Comparison of ENCODE assay signal across 22 mouse cellular contexts in genomic region chr5:25046762-25047161, GRCm38 (mm10). TPM values are rescaled to one million over a fixed set of nuclear protein-coding genes. Genes with fewer than 3 reads are reported as not detected.
DNase-seq lines count a peak whose midpoint lies in the region; ATAC-seq and TF ChIP-seq lines count a peak whose summit lies in the region.
"Had no signal": no experiment of that assay in that cellular context is flagged by ENCODE, and none has a peak within 500 bp of the region (broad histone marks: within the 10 kb centered on the region; RNA-seq: fewer than 3 reads in every experiment).

No protein-coding gene starts in this region.

- no peak for TF ChIP-seq EP300 in lung, postnatal 0 days (IDR thresholded peaks at IDR 0.05)

- H3K9ac ChIP-seq in lung, embryonic 14.5 days, result no peak overlapping the region
- H3K9ac ChIP-seq in lung, postnatal 0 days (replicated peaks; ENCODE audit: low read depth), result no peak overlapping the region
- H3K9ac ChIP-seq: embryonic facial prominence, embryonic 13.5 days; embryonic facial prominence, embryonic 15.5 days; forebrain, embryonic 12.5 days had no signal

- WGBS in lung, embryonic 14.5 days, result 46% methylated on average over 3 of the region's 3 CpGs
- 38% methylated on average over 3 of the region's 3 CpGs for WGBS in lung, postnatal 0 days

- no peak overlapping the region for H3K27ac ChIP-seq in lung, embryonic 14.5 days (ENCODE audit: low read depth)
- no peak overlapping the region for H3K27ac ChIP-seq in lung, postnatal 0 days (ENCODE audit: low read length)
- H3K27ac ChIP-seq: embryonic facial prominence, embryonic 13.5 days; embryonic facial prominence, embryonic 15.5 days; forebrain, embryonic 10.5 days; forebrain, embryonic 12.5 days had no signal

- no peaks in the 10 kb centered on the region for H3K27me3 ChIP-seq in lung, embryonic 14.5 days (ENCODE audit: insufficient read depth, low read length)
- no peaks in the 10 kb centered on the region for H3K27me3 ChIP-seq in lung, postnatal 0 days (replicated peaks; ENCODE audit: insufficient read depth, low read length)
- H3K27me3 ChIP-seq: embryonic facial prominence, embryonic 13.5 days; embryonic facial prominence, embryonic 15.5 days; forebrain, embryonic 12.5 days had no signal

- H3K4me3 ChIP-seq in lung, embryonic 14.5 days (ENCODE audit: low read depth, low read length), result no peak overlapping the region
- no peak overlapping the region for H3K4me3 ChIP-seq in lung, postnatal 0 days (ENCODE audit: low read depth, low read length)
- H3K4me3 ChIP-seq: embryonic facial prominence, embryonic 13.5 days; embryonic facial prominence, embryonic 15.5 days; erythroblast, embryonic 14.5 days; forebrain, embryonic 10.5 days; forebrain, embryonic 12.5 days had no signal

- no peaks in the 10 kb centered on the region for H3K9me3 ChIP-seq in lung, embryonic 14.5 days (ENCODE audit: low read depth, low read length)
- H3K9me3 ChIP-seq in lung, postnatal 0 days (ENCODE audit: low read length), result no peaks in the 10 kb centered on the region
- H3K9me3 ChIP-seq: embryonic facial prominence, embryonic 13.5 days; embryonic facial prominence, embryonic 15.5 days; forebrain, embryonic 10.5 days; forebrain, embryonic 12.5 days had no signal

- peak; percentile 24 for DNase-seq in lung, embryonic 14.5 days
- DNase-seq in lung, adult 18-20 months, result no peak
- peak; percentile 56 for DNase-seq in lung, postnatal 0 days (ENCODE audit: low spot score)
- no peak for DNase-seq in lung, postnatal 25 days (ENCODE audit: low spot score)
- DNase-seq in 416B (ENCODE audit: low read depth), result peak; percentile 8
- DNase-seq in yolk sac, embryonic 10.5 days (ENCODE audit: low spot score), result no peak
- DNase-seq: adrenal gland, adult 2 months; adrenal gland, postnatal 10 days; adrenal gland, postnatal 25 days; cerebellum, adult 11-12 months; cerebellum, adult 2 months; cerebellum, adult 9-10 months; cerebellum, postnatal 10 days; cerebellum, postnatal 25 days; embryo, embryonic 11 days had no signal

- H3K36me3 ChIP-seq in lung, embryonic 14.5 days (ENCODE audit: insufficient read depth), result no peaks in the 10 kb centered on the region
- no peaks in the 10 kb centered on the region for H3K36me3 ChIP-seq in lung, postnatal 0 days (ENCODE audit: insufficient read depth, low read length)
- H3K36me3 ChIP-seq: embryonic facial prominence, embryonic 13.5 days; embryonic facial prominence, embryonic 15.5 days; forebrain, embryonic 10.5 days; forebrain, embryonic 12.5 days had no signal

- no peaks in the 10 kb centered on the region for H3K4me1 ChIP-seq in lung, embryonic 14.5 days (ENCODE audit: insufficient read depth)
- peaks cover 3% of the 10 kb centered on the region; the same call in 1 of the 2 replicates for H3K4me1 ChIP-seq in lung, postnatal 0 days (ENCODE audit: insufficient read depth, low read depth, low read length)
- H3K4me1 ChIP-seq: embryonic facial prominence, embryonic 13.5 days; embryonic facial prominence, embryonic 15.5 days; forebrain, embryonic 12.5 days had no signal

- H3K4me2 ChIP-seq in lung, embryonic 14.5 days, result no peak overlapping the region
- no peak overlapping the region for H3K4me2 ChIP-seq in lung, postnatal 0 days (replicated peaks; ENCODE audit: low read depth, low read length)
- H3K4me2 ChIP-seq: embryonic facial prominence, embryonic 13.5 days; embryonic facial prominence, embryonic 15.5 days; forebrain, embryonic 12.5 days had no signal

- ATAC-seq in lung, embryonic 14.5 days (ENCODE audit: insufficient read depth), result no peak
- ATAC-seq in lung, postnatal 0 days, result peak; percentile 60
- ATAC-seq: forebrain, embryonic 14.5 days; forebrain, embryonic 16.5 days had no signal

- TF ChIP-seq CTCF in lung, embryonic 14.5 days (IDR thresholded peaks at IDR 0.05; ENCODE audit: low read depth), result no peak
- TF ChIP-seq CTCF in lung, postnatal 0 days (IDR thresholded peaks at IDR 0.05), result no peak

RNA-seq across cellular contexts. Expression of gene Prkag2, which starts 53.7 kb away (rescaled TPM):
- polyA plus RNA-seq in lung, embryonic 14.5 days (2014; fragmentation: Nextera tagmentation; extraction: Ambion mirVana), result 25.6 and 29.1 TPM in 2 replicates
- 16.2 and 17.0 TPM in 2 replicates for polyA plus RNA-seq in lung, postnatal 0 days (2015; fragmentation: Nextera tagmentation; extraction: Ambion mirVana)

Comparison
In these comparisons a context has a peak if more than half of its experiments do, and no peak if none do; other contexts are left out.
1. DNase-seq: peak in lung, embryonic 14.5 days (single experiment), lung, postnatal 0 days (single experiment) and 416B (single experiment); none in lung, adult 18-20 months (0 of 2), lung, postnatal 25 days (single experiment) and yolk sac, embryonic 10.5 days (single experiment).